9 mouse cellular contexts compared by ENCODE assay signal in the genomic region with DNA sequence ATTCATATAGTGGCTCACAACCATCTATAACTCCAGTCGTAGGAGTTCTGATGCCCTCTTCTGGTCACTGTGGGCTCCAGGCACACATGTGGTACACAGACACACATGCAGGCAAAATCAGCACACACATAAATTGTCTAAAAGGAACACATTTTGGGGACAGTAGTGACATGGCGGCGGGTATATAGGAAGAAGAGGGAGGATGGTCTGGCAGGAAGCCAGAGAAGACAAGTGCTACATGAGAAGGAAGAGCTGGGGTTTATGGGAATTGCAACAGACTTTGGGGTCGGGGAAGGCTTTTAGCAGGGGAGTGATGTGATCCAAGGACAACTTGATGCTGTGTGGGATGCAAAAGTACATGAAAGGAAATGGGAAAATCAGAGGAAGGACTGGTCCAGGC. TPM values are rescaled to one million over a fixed set of nuclear protein-coding genes. Genes with fewer than 3 reads are reported as not detected.
DNase-seq lines count a peak whose midpoint lies in the region; ATAC-seq and TF ChIP-seq lines count a peak whose summit lies in the region.
"Had no signal": no experiment of that assay in that cellular context is flagged by ENCODE, and none has a peak within 500 bp of the region (broad histone marks: within the 10 kb centered on the region; RNA-seq: fewer than 3 reads in every experiment).

No protein-coding gene starts in this region.

- H3K27ac ChIP-seq in heart, embryonic 10.5 days, result no peak overlapping the region
- H3K27ac ChIP-seq in hindbrain, embryonic 13.5 days, result no peak overlapping the region
- H3K27ac ChIP-seq in midbrain, embryonic 11.5 days (ENCODE audit: low read depth, low read length), result no peak overlapping the region

- H3K36me3 ChIP-seq in heart, embryonic 10.5 days, result peaks cover 34% of the 10 kb centered on the region
- H3K36me3 ChIP-seq in E14TG2a.4 (ENCODE audit: insufficient read depth, low read length), result peaks cover 39% of the 10 kb centered on the region
- H3K36me3 ChIP-seq in hindbrain, embryonic 13.5 days, result peaks cover 25% of the 10 kb centered on the region
- H3K36me3 ChIP-seq in midbrain, embryonic 11.5 days (ENCODE audit: control insufficient read depth, insufficient read depth, low read length), result peaks cover 6% of the 10 kb centered on the region; the same call in 1 of the 2 replicates

- H3K9me3 ChIP-seq in heart, embryonic 10.5 days, result no peaks in the 10 kb centered on the region
- H3K9me3 ChIP-seq in E14TG2a.4 (ENCODE audit: low read length), result no peaks in the 10 kb centered on the region
- no peaks in the 10 kb centered on the region for H3K9me3 ChIP-seq in hindbrain, embryonic 13.5 days
- H3K9me3 ChIP-seq in midbrain, embryonic 11.5 days (ENCODE audit: control insufficient read depth, low read length), result no peaks in the 10 kb centered on the region

- TF ChIP-seq CTCF in E14TG2a.4 (conservative IDR thresholded peaks at IDR 0.05; ENCODE audit: low read length), result no peak

- H3K4me2 ChIP-seq in hindbrain, embryonic 13.5 days, result peak overlapping the region; percentile 78
- peak overlapping the region; percentile 81; the same call in 1 of the 2 replicates for H3K4me2 ChIP-seq in midbrain, embryonic 11.5 days

- peak overlapping the region; percentile 87 for H3K4me3 ChIP-seq in heart, embryonic 10.5 days
- peak overlapping the region; percentile 97 for H3K4me3 ChIP-seq in E14TG2a.4 (replicated peaks; ENCODE audit: low read length)
- H3K4me3 ChIP-seq in hindbrain, embryonic 13.5 days, result peak overlapping the region; percentile 73
- H3K4me3 ChIP-seq in midbrain, embryonic 11.5 days (ENCODE audit: low read depth, low read length), result no peak overlapping the region

- peak overlapping the region; percentile 85; the same call in 1 of the 2 replicates for H3K9ac ChIP-seq in hindbrain, embryonic 13.5 days
- no peak overlapping the region for H3K9ac ChIP-seq in midbrain, embryonic 11.5 days (ENCODE audit: low read length)

- DNase-seq in heart, embryonic 10.5 days (ENCODE audit: low spot score), result no peak
- no peak for DNase-seq in heart, adult 9 months (ENCODE audit: low spot score in 2 of 2)
- DNase-seq in midbrain, embryonic 11.5 days (ENCODE audit: low spot score, missing footprints), result no peak
- no peak for DNase-seq in testis, postnatal 14 days (ENCODE audit: low spot score)
- no peak for DNase-seq in urinary bladder, adult 18-20 months (ENCODE audit: low spot score in 2 of 2)
- DNase-seq in layer of hippocampus, postnatal 36 days, result no peak
- DNase-seq: gastrocnemius, postnatal 36 days had no signal

- H3K4me1 ChIP-seq in heart, embryonic 10.5 days, result peaks cover 35% of the 10 kb centered on the region
- peaks cover 69% of the 10 kb centered on the region for H3K4me1 ChIP-seq in E14TG2a.4 (replicated peaks; ENCODE audit: low read depth, low read length)
- H3K4me1 ChIP-seq in hindbrain, embryonic 13.5 days (replicated peaks), result peaks cover 33% of the 10 kb centered on the region
- H3K4me1 ChIP-seq in midbrain, embryonic 11.5 days (ENCODE audit: control insufficient read depth, insufficient read depth, low read length), result peaks cover 17% of the 10 kb centered on the region

- no peak for ATAC-seq in hindbrain, embryonic 13.5 days (ENCODE audit: low FRiP score)
- ATAC-seq in midbrain, embryonic 11.5 days (ENCODE audit: low FRiP score), result no peak

- no peaks in the 10 kb centered on the region for H3K27me3 ChIP-seq in heart, embryonic 10.5 days (ENCODE audit: insufficient read depth, poor library complexity, severe bottlenecking)
- no peaks in the 10 kb centered on the region for H3K27me3 ChIP-seq in E14TG2a.4 (ENCODE audit: insufficient read depth, low read length)
- H3K27me3 ChIP-seq in hindbrain, embryonic 13.5 days, result no peaks in the 10 kb centered on the region
- no peaks in the 10 kb centered on the region for H3K27me3 ChIP-seq in midbrain, embryonic 11.5 days (ENCODE audit: control insufficient read depth, insufficient read depth, low read length)

- WGBS in heart, embryonic 10.5 days, result 78% methylated on average over 4 of the region's 4 CpGs
- WGBS in hindbrain, embryonic 13.5 days, result 95% methylated on average over 4 of the region's 4 CpGs
- 90% methylated on average over 4 of the region's 4 CpGs for WGBS in midbrain, embryonic 11.5 days

RNA-seq across cellular contexts. Expression of gene Tnfaip1, which starts 1.6 kb away (rescaled TPM):
- polyA plus RNA-seq in heart, embryonic 10.5 days (2016; fragmentation: Nextera tagmentation; extraction: Ambion mirVana), result 92.5 and 92.6 TPM in 2 replicates
- 51.9 and 52.4 TPM in 2 replicates for polyA plus RNA-seq in hindbrain, embryonic 13.5 days (2015; fragmentation: Nextera tagmentation; extraction: Ambion mirVana)
- 76.7 and 83.1 TPM in 2 replicates for polyA plus RNA-seq in midbrain, embryonic 11.5 days (2014; fragmentation: Nextera tagmentation; extraction: Ambion mirVana)
- 10 to 100 TPM; 32.1 to 32.6 TPM for total RNA-seq in layer of hippocampus, postnatal 36 days (2021)

RNA-seq across cellular contexts. Expression of gene Ift20, which starts 1.6 kb away (rescaled TPM):
- 92.8 and 95.9 TPM in 2 replicates for polyA plus RNA-seq in heart, embryonic 10.5 days (2016; fragmentation: Nextera tagmentation; extraction: Ambion mirVana)
- 118 and 124 TPM in 2 replicates for polyA plus RNA-seq in hindbrain, embryonic 13.5 days (2015; fragmentation: Nextera tagmentation; extraction: Ambion mirVana)
- 109 and 110 TPM in 2 replicates for polyA plus RNA-seq in midbrain, embryonic 11.5 days (2014; fragmentation: Nextera tagmentation; extraction: Ambion mirVana)
- 10 to 100 TPM; 75.1 to 79.0 TPM for total RNA-seq in layer of hippocampus, postnatal 36 days (2021)

RNA-seq across cellular contexts. Expression of gene Tmem97, which starts 16.1 kb away (rescaled TPM):
- polyA plus RNA-seq in heart, embryonic 10.5 days (2016; fragmentation: Nextera tagmentation; extraction: Ambion mirVana), result 91.5 and 105 TPM in 2 replicates
- 28.5 and 30.5 TPM in 2 replicates for polyA plus RNA-seq in hindbrain, embryonic 13.5 days (2015; fragmentation: Nextera tagmentation; extraction: Ambion mirVana)
- polyA plus RNA-seq in midbrain, embryonic 11.5 days (2014; fragmentation: Nextera tagmentation; extraction: Ambion mirVana), result 71.6 and 75.5 TPM in 2 replicates
- total RNA-seq in layer of hippocampus, postnatal 36 days (2021), result 10 to 100 TPM; 11.1 to 12.7 TPM

RNA-seq across cellular contexts. Expression of gene Poldip2, which starts 22.5 kb away (rescaled TPM):
- 160 and 165 TPM in 2 replicates for polyA plus RNA-seq in heart, embryonic 10.5 days (2016; fragmentation: Nextera tagmentation; extraction: Ambion mirVana)
- 185 and 190 TPM in 2 replicates for polyA plus RNA-seq in hindbrain, embryonic 13.5 days (2015; fragmentation: Nextera tagmentation; extraction: Ambion mirVana)
- 135 and 139 TPM in 2 replicates for polyA plus RNA-seq in midbrain, embryonic 11.5 days (2014; fragmentation: Nextera tagmentation; extraction: Ambion mirVana)
- total RNA-seq in layer of hippocampus, postnatal 36 days (2021), result 100 to 1,000 TPM; 116 to 121 TPM

RNA-seq across cellular contexts. Expression of gene Tmem199, which starts 22.5 kb away (rescaled TPM):
- 64.2 and 74.5 TPM in 2 replicates for polyA plus RNA-seq in heart, embryonic 10.5 days (2016; fragmentation: Nextera tagmentation; extraction: Ambion mirVana)
- 93.6 and 101 TPM in 2 replicates for polyA plus RNA-seq in hindbrain, embryonic 13.5 days (2015; fragmentation: Nextera tagmentation; extraction: Ambion mirVana)
- 82.4 and 91.3 TPM in 2 replicates for polyA plus RNA-seq in midbrain, embryonic 11.5 days (2014; fragmentation: Nextera tagmentation; extraction: Ambion mirVana)
- total RNA-seq in layer of hippocampus, postnatal 36 days (2021), result 10 to 100 TPM; 43.0 to 44.0 TPM
